Mouse (Mus musculus) forebrain, embryonic 14.5 days (tissue): ENCODE data around the gene Hoxc5. TPM values are rescaled to one million over a fixed set of nuclear protein-coding genes. Genes with fewer than 3 reads are reported as not detected.

Source experiments
- ATAC-seq: fragments of 200-750 bp; cut with Nextera tagmentation; 2 replicates; pipeline ENCODE4 v1.8.0; 2017; ENCODE audit warnings: mild to moderate bottlenecking, moderate library complexity
- DNase-seq: peaks from one replicate; pipeline ENCODE4 v3.0.0-alpha.2; 2015; ENCODE audit warnings: low spot score
- H3K27ac ChIP-seq: fragments of 300-500 bp; sonication (generic); 2 replicates; pipeline ENCODE4 v1.5.1; 2014; ENCODE audit warnings: low read depth, mild to moderate bottlenecking, control low read depth, low read length, moderate library complexity
- H3K27me3 ChIP-seq: fragments of 300-500 bp; sonication (generic); replicated peaks from 2 replicates; pipeline ENCODE4 v1.6.1; 2014; ENCODE audit warnings: low read length, control low read depth, mixed read lengths; ENCODE audit not compliant: control insufficient read depth, insufficient read depth
- H3K36me3 ChIP-seq: fragments of 300-500 bp; sonication (generic); 2 replicates; pipeline ENCODE4 v1.6.1; 2014; ENCODE audit warnings: low read length, control low read depth; ENCODE audit not compliant: control insufficient read depth, insufficient read depth
- H3K4me1 ChIP-seq: fragments of 300-500 bp; sonication (generic); 2 replicates; pipeline ENCODE4 v1.6.1; 2014; ENCODE audit warnings: antibody characterized with exemption, low read length, control low read depth; ENCODE audit not compliant: control insufficient read depth, insufficient read depth
- H3K4me2 ChIP-seq: fragments of 300-500 bp; sonication (generic); 2 replicates; pipeline ENCODE4 v1.6.1; 2014; ENCODE audit warnings: mild to moderate bottlenecking, control low read depth, low read length
- H3K4me3 ChIP-seq: fragments of 300-500 bp; sonication (generic); 2 replicates; pipeline ENCODE4 v1.5.1; 2014; ENCODE audit warnings: low read depth, low read length, control low read depth
- H3K9ac ChIP-seq: fragments of 300-500 bp; sonication (generic); 2 replicates; pipeline ENCODE4 v1.6.1; 2014; ENCODE audit warnings: mild to moderate bottlenecking, low read length, control low read depth, moderate library complexity
- H3K9me3 ChIP-seq: fragments of 300-500 bp; sonication (generic); replicated peaks from 2 replicates; pipeline ENCODE4 v1.6.1; 2016; ENCODE audit warnings: low read length, control low read depth, mixed read lengths; ENCODE audit not compliant: control insufficient read depth
- WGBS: fragments of 180-500 bp; shearing (Covaris S2); extraction: QIAGEN DNeasy Blood & Tissue Kit; methylation state at CpG from one replicate; pipeline ENCODE4 v1.1.7; 2014; 5-methylcytosine and 5-hydroxymethylcytosine counted together
- polyA plus RNA-seq: library from polyadenylated mRNA; unstranded; fragments of >200 nt; fragmentation: Nextera tagmentation; extraction: Ambion mirVana; gene quantifications from 2 replicates; pipeline ENCODE4 v1.2.1, GENCODE M21; 2014

Hoxc5 gene
- polyA plus RNA-seq, 1 experiment from 2014 or later = not detected

DNA sequence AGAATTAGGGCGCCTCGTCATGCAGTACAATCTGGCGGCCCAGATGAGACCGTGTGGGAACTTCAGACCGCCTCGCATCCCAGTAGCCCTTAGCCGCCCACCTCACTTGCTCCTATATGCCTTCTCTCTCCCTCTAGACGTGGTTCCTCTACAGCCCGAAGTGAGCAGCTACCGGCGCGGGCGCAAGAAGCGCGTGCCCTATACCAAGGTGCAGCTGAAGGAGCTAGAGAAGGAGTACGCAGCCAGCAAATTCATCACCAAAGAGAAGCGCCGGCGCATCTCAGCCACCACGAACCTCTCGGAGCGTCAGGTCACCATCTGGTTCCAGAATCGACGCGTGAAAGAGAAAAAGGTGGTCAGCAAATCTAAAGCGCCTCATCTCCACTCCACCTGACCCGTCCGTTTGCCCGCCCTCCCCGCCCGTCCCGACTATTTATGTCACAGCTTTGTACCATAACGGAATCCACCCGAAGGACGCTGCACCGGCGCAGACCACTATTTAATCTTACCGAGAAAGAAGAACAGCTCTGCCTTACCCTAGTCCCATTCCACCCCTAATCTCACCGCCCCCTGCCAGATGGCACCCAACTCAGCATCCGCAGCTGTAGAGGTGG lies 40.1 kb upstream of the Hoxc5 start:
- Histone ChIP-seq H3K36me3 (no peaks in the 10 kb centered on the region), H3K9me3 (no peaks in the 10 kb centered on the region), H3K9ac (no peak overlapping the region), H3K27ac (no peak overlapping the region), H3K4me1 (no peaks in the 10 kb centered on the region), H3K27me3 (peaks cover 98% of the 10 kb centered on the region), H3K4me3 (no peak overlapping the region), H3K4me2 (no peak overlapping the region)
- under 1% methylated on average over 40 of the region's 40 CpGs for WGBS
- no peak for DNase-seq
- no peak for ATAC-seq

DNA sequence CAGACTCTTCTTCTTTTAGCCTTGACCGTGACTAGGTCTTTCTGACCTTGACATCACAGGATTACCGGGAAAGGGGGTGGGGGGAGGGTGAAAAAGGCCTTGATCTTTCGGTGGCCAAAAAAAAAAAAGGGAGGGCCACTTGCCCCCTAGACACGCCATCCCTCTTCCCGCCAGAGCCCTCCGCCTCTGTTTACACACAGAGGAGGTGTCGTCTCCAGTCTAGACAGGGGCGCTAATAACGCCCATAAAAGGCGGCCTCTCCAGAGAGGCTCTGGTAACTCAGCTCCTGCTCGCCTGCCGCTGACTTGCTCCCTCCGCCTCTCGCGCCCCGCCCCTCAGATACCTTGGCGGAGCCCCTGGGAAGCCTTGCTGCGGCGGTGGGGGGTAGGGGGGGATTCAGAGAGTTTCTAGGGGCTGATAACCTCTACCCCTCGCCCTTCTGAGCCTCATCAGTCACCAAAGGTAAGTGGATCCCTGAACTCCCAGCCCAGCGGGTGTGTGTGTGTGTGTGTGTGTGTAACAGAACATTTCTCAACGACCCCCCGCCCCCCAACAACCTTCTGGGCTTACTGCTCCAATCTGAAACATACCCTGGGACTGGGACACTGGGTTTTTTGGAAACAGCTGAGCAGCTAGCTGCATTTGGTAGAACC lies 35.4 kb upstream of the Hoxc5 start:
- no peak overlapping the region for H3K4me3 ChIP-seq
- no peaks in the 10 kb centered on the region for H3K9me3 ChIP-seq
- no peaks in the 10 kb centered on the region for H3K4me1 ChIP-seq
- no peak overlapping the region for H3K9ac ChIP-seq
- under 1% methylated on average over 23 of the region's 23 CpGs for WGBS
- H3K4me2 ChIP-seq = no peak overlapping the region
- peaks cover 99% of the 10 kb centered on the region for H3K27me3 ChIP-seq
- ATAC-seq (no peak), DNase-seq (no peak)
- H3K36me3 ChIP-seq = no peaks in the 10 kb centered on the region
- H3K27ac ChIP-seq = no peak overlapping the region

DNA sequence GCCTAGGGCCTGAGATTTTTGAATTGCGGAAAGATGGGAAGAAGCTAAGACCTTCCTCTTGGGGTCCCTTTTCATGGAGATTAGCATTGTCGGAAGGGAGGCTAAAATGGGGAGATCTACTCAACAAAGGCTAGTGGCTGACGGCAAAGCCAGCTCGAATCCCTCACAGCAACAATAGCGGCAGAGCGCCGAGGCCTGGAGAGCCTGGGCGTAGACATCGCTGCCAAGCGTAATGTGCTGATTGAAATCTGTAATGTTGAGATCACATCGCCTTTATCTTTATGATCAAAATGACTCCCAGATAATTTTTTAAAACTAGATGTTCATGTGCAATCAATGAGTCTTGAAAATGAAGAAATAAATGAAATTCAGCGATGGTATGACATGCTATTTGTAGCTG lies 32.8 kb upstream of the Hoxc5 start:
- Histone ChIP-seq H3K27me3 (peaks cover 100% of the 10 kb centered on the region), H3K27ac (no peak overlapping the region), H3K4me2 (no peak overlapping the region), H3K4me1 (no peaks in the 10 kb centered on the region), H3K4me3 (no peak overlapping the region), H3K36me3 (no peaks in the 10 kb centered on the region), H3K9ac (no peak overlapping the region), H3K9me3 (no peaks in the 10 kb centered on the region)
- DNase-seq (no peak), ATAC-seq (no peak)
- WGBS = under 1% methylated on average over 12 of the region's 12 CpGs

DNA sequence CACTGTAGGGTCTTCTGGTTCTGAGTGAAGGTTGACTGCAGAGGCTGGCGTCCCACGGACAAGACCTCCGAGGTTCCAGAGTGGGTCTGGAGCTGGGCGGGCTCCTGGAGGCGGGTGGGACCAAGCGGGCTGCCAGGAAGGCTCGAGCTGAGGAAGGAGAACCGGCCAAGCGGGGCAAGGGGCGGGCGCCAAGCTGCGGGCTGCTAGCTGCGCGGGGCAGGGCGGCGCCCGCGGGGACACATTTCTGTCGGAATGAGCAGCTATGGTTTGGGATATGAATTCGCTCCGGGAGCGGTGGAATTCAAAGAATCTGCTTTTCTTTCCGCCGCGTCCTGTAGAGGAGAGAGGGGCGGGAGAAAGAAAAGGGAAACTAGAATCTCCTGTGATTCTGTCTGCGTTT lies 32.3 kb upstream of the Hoxc5 start:
- WGBS = under 1% methylated on average over 27 of the region's 27 CpGs
- H3K4me1 ChIP-seq = no peaks in the 10 kb centered on the region
- DNase-seq = no peak

DNA sequence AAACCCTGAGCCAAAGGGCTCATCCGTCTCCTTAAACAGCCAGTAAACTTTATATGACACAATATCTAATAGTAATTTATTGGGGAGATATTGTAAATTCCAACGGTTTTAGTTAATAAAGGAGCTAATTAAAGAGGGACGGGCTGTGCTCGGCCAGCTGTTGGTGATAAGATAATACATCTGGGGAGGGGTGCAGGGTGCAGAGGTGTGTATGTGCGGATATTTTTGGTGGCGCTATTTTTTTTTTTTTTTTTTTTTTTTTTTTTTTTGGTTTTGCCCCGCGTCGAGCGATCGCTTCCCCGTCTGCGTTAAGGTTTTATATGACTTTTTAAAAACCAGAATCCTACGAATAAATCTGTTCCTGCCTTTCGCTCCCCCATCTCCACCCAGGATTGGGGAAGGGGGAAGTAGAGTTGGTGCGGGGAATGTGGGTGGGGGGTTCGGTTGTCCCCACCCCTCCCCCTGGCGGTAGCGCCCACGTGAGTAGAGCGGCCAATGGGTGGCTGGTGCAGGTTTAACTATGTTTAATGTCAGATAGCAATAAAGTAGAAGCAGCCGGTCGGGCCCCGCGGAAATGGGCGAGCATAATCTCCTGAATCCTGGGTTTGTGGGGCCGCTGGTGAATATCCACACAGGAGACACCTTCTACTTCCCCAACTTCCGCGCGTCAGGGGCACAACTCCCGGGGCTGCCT lies 30.8 kb upstream of the Hoxc5 start, which contains the start of gene Hoxc12:
Gene Hoxc12 (plus strand): TSS at position 479 of the 694 bp plus-strand sequence.
- Histone ChIP-seq H3K27ac (no peak within 1 kb of the TSS), H3K9ac (no peak within 1 kb of the TSS), H3K27me3 (peaks cover 100% of the 10 kb centered on the region), H3K36me3 (no peaks in the 10 kb centered on the region), H3K4me2 (no peak within 1 kb of the TSS), H3K9me3 (no peaks in the 10 kb centered on the region), H3K4me1 (no peaks in the 10 kb centered on the region), H3K4me3 (no peak within 1 kb of the TSS)
- DNase-seq (no peak), ATAC-seq (no peak)
- under 1% methylated on average over 31 of the region's 31 CpGs for WGBS

More for the DNA sequence above, 32.3 kb upstream of the Hoxc5 start:
- ATAC-seq = no peak
- Histone ChIP-seq H3K9ac (no peak overlapping the region), H3K27me3 (peaks cover 100% of the 10 kb centered on the region), H3K9me3 (no peaks in the 10 kb centered on the region), H3K4me2 (no peak overlapping the region), H3K36me3 (no peaks in the 10 kb centered on the region), H3K4me3 (no peak overlapping the region), H3K27ac (no peak overlapping the region)

DNA sequence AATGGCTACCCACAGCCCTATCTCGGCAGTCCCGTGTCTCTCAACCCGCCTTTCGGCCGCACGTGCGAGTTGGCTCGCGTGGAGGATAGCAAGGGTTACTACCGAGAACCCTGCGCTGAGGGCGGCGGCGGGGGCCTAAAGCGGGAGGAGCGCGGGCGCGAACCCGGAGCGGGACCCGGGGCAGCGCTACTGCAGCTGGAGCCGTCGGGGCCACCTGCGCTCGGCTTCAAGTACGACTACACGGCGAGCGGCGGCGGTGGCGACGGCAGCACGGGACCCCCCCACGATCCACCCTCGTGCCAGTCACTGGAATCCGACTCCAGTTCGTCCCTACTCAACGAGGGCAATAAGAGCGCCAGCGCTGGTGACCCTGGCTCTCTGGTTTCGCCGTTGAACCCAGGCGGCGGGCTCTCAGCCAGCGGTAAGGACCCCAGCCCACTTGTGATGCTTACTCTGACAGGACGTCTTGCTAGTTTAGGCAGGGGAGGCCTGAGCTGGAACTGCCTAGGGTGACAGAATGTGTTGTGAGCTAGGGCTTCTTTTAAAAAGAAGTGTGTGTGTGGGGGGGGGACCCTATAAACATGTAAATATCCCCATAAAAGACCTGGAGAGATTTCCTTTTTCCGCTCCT lies 30.1 kb upstream of the Hoxc5 start:
- Histone ChIP-seq H3K36me3 (no peaks in the 10 kb centered on the region), H3K4me1 (no peaks in the 10 kb centered on the region), H3K4me2 (no peak overlapping the region), H3K4me3 (no peak overlapping the region), H3K27ac (no peak overlapping the region), H3K9ac (no peak overlapping the region), H3K9me3 (no peaks in the 10 kb centered on the region), H3K27me3 (peaks cover 100% of the 10 kb centered on the region)
- DNase-seq = no peak
- ATAC-seq = no peak
- WGBS = under 1% methylated on average over 49 of the region's 50 CpGs

DNA sequence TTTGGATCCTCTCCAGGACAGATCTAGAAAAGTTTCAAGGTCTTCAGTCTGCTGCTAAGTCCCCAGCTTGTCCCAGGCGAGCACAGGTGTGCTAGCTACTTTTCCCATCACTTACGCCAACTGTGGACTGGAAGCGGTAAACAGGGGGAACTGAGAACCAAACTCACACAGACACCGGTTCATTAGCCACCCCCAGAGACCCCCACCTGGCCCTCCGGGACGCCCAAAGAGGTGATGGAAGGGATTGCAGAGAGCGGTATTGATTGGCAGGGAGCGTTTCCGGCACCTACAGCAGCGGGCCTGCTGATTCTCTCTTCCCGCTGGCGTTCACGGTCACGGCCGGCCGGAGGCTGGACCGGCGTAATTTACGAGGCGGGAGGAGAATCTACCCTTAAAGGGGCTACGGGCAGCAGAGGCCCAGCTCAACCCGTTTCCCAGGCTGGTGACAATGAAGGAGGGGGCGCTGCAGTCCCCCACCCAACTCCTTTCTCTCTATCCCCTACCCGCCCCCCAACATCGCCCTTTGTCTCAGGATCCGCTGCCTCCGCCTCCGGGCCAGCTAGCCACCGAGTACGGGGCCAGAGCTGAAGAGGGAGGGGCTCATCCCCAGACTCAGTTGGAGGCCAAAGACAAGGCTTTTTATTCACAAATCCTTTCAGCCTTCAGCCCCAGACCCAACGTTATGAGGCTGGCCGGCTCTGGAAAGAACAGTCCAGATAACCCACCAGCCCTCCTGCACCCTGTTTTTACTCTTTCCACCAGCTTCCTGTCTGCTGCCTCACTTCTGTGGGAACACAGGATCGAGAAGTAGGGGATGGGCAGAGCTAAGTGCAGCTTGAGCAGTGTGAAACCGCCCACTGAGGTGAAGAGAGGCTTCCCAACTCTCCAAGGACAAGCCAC lies 27.7 kb upstream of the Hoxc5 start:
- DNase-seq (no peak), ATAC-seq (no peak)
- H3K4me2 ChIP-seq = no peak overlapping the region
- no peaks in the 10 kb centered on the region for H3K4me1 ChIP-seq
- no peaks in the 10 kb centered on the region for H3K36me3 ChIP-seq
- WGBS = 1% methylated on average over 34 of the region's 34 CpGs
- H3K9ac ChIP-seq = no peak overlapping the region
- H3K27me3 ChIP-seq = peaks cover 99% of the 10 kb centered on the region
- H3K4me3 ChIP-seq = no peak overlapping the region
- no peaks in the 10 kb centered on the region for H3K9me3 ChIP-seq
- no peak overlapping the region for H3K27ac ChIP-seq

DNA sequence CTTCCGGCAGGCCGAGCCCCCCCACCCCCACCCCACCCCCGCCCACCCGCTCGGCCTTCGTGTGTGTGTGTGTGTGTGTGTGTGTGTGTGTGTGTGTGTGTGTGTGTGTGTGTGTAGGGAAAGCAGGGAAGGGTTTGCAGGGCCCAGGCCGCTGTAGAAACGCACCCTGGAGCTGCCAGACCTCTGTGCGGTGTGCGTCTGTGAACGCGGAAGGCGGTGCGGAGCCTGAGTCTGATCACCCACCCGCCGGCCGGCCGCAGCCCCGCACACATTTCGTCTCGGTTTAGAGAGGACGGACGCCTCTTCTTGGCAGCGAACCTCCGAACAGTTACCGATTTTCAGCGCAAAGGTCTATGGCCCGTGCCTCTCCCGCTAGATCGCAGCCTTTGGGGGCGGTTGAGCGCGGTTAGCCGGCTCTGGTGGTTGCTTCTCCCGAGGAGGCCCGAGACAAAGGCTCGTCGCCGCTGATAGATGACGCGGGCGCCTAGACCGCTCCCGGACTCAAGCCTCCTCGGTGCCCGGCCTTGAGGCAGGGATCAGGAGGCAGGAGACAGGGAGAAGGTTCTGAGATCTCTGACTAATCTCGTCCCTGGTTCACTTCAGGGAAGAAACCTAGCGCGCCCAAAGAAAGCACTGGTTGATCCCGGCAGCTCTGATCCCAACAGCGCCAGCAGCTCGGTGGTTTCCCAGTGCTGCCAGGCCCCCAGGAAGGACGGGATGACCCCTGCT lies 24.3 kb upstream of the Hoxc5 start:
- Histone ChIP-seq H3K27me3 (peaks cover 99% of the 10 kb centered on the region), H3K9ac (no peak overlapping the region), H3K36me3 (no peaks in the 10 kb centered on the region), H3K9me3 (no peaks in the 10 kb centered on the region), H3K4me2 (peak overlapping the region; percentile 14; the same call in 1 of the 2 replicates), H3K4me3 (no peak overlapping the region), H3K4me1 (no peaks in the 10 kb centered on the region), H3K27ac (no peak overlapping the region)
- DNase-seq (no peak), ATAC-seq (no peak)
- WGBS = under 1% methylated on average over 48 of the region's 53 CpGs
